Mouse (Mus musculus) embryonic facial prominence, embryonic 11.5 days (tissue): ENCODE results near the gene Hs3st4. TPM values are rescaled to one million over a fixed set of nuclear protein-coding genes. Genes with fewer than 3 reads are reported as not detected.
A peak's percentile ranks its signal among the peaks of the same experiment; 100 is the strongest.

Experiments used
- ATAC-seq: fragments of 200-750 bp; cut with Nextera tagmentation; replicated peaks from 2 replicates; pipeline ENCODE4 v1.8.0; 2017; ENCODE audit warnings: low read depth; ENCODE audit not compliant: insufficient number of reproducible peaks, low FRiP score, low TSS enrichment
- DNase-seq: peaks from one replicate; pipeline ENCODE4 v3.0.0-alpha.2; 2015; ENCODE audit warnings: low spot score
- H3K27ac ChIP-seq: fragments of 300-500 bp; sonication (generic); replicated peaks from 2 replicates; pipeline ENCODE4 v1.5.1; 2014; ENCODE audit warnings: mild to moderate bottlenecking, low read depth, low read length, control low read depth
- H3K27me3 ChIP-seq: fragments of 300-500 bp; sonication (generic); 2 replicates; pipeline ENCODE4 v1.6.1; 2014; ENCODE audit warnings: mild to moderate bottlenecking, low read length, moderate library complexity, mixed read lengths; ENCODE audit not compliant: control insufficient read depth, insufficient read depth
- H3K36me3 ChIP-seq: fragments of 300-500 bp; sonication (generic); replicated peaks from 2 replicates; pipeline ENCODE4 v1.6.1; 2014; ENCODE audit warnings: low read depth, mild to moderate bottlenecking, low read length, moderate library complexity, mixed read lengths; ENCODE audit not compliant: control insufficient read depth, insufficient read depth
- H3K4me1 ChIP-seq: fragments of 300-500 bp; sonication (generic); 2 replicates; pipeline ENCODE4 v1.6.1; 2014; ENCODE audit warnings: low read length, mixed read lengths; ENCODE audit not compliant: control insufficient read depth, insufficient read depth
- H3K4me2 ChIP-seq: fragments of 300-500 bp; sonication (generic); 2 replicates; pipeline ENCODE4 v1.6.1; 2014; ENCODE audit warnings: low read depth, mild to moderate bottlenecking, control low read depth, low read length, moderate library complexity
- H3K4me3 ChIP-seq: fragments of 300-500 bp; sonication (generic); 2 replicates; pipeline ENCODE4 v1.5.1; 2014; ENCODE audit warnings: low read depth, low read length, control low read depth
- H3K9ac ChIP-seq: fragments of 300-500 bp; sonication (generic); replicated peaks from 2 replicates; pipeline ENCODE4 v1.6.1; 2014; ENCODE audit warnings: mild to moderate bottlenecking, control low read depth, low read length
- H3K9me3 ChIP-seq: fragments of 300-500 bp; sonication (generic); replicated peaks from 2 replicates; pipeline ENCODE4 v1.6.1; 2016; ENCODE audit warnings: mild to moderate bottlenecking, low read length, inconsistent platforms, mixed read lengths; ENCODE audit not compliant: control insufficient read depth
- WGBS: fragments of 180-500 bp; shearing (Covaris S2); extraction: QIAGEN DNeasy Blood & Tissue Kit; methylation state at CpG from one replicate; pipeline ENCODE4 v1.1.7; 2014; 5-methylcytosine and 5-hydroxymethylcytosine counted together
- polyA plus RNA-seq: library from polyadenylated mRNA; unstranded; fragments of >200 nt; fragmentation: Nextera tagmentation; extraction: Ambion mirVana; gene quantifications from 2 replicates; pipeline ENCODE4 v1.2.1, GENCODE M21; 2014

The Hs3st4 gene
- polyA plus RNA-seq, 1 experiment from 2014 or later = 0.08 TPM

DNA sequence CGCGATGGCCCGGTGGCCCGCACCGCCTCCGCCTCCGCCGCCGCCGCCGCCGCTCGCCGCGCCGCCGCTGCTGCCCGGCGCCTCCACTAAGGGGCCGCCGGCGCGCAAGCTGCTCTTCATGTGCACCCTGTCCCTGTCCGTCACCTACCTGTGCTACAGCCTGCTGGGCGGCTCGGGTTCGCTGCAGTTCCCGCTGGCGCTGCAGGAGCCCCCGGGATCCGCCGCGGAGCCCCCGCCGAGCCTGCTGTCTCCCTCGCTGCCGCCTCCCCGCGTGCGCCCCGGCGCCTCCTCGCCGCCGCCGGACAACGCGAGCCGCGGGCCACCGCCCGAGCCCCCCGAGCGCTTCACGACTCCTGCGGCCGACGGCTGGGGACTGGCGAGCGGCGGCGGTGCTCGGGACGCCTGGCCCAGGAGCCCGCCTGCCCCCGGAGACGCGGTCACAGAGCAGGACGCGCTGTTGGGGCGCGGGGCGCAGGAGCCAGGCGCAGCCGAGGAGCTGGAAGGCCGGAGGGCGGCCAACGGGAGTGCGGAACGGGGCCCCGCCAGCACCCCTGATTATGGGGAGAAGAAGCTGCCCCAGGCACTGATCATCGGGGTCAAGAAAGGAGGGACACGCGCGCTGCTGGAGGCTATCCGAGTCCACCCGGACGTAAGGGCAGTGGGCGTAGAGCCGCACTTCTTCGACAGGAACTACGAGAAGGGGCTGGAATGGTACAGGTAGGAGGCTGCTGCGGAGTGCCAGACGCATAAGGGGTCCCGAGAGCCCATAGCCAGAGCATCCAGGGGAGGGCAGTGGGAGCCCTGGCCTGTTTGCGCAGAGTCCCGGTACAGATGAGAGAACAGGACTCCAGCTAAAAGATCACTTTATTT lies 743 bp downstream of the Hs3st4 start:
- DNase-seq (peak; percentile 17), ATAC-seq (0 out of 2 replicates have a peak, but pooled peaks have one; percentile 34)
- H3K27me3 ChIP-seq = peaks cover 54% of the 10 kb centered on the region
- peak overlapping the region; percentile 99 for H3K4me2 ChIP-seq
- no peak overlapping the region for H3K27ac ChIP-seq
- 0 out of 2 replicates have a peak, but pooled peaks cover 4% of the 10 kb centered on the region for H3K4me1 ChIP-seq
- H3K9me3 ChIP-seq = no peaks in the 10 kb centered on the region
- WGBS = 1% methylated on average over 84 of the region's 97 CpGs
- no peaks in the 10 kb centered on the region for H3K36me3 ChIP-seq
- H3K4me3 ChIP-seq = peak overlapping the region; percentile 60
- peak overlapping the region; percentile 39 for H3K9ac ChIP-seq

DNA sequence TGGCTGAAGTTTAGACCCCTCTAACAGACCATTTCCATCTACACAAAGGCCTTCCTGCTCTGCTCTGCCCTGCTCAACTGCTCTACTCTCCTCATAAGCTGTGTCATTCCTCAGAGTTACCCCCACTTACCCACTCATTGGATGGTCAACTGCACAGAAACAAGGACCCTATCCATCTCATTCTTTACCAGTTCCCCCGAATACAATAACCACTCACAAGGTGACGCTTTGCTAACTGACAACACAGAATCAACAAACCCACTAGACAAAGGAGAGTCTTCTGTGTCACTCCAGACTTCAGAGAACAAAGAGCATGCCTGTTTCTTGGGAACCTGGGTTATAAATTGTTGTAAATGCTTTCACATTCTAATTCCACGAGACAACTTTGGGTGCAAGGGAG lies 9.5 kb downstream of the Hs3st4 start:
- no peaks in the 10 kb centered on the region for H3K9me3 ChIP-seq
- no peaks in the 10 kb centered on the region for H3K36me3 ChIP-seq
- no peak overlapping the region for H3K27ac ChIP-seq
- H3K4me2 ChIP-seq = no peak overlapping the region
- no peak overlapping the region for H3K4me3 ChIP-seq
- no peak for ATAC-seq
- no peak overlapping the region for H3K9ac ChIP-seq
- no peaks in the 10 kb centered on the region for H3K4me1 ChIP-seq
- H3K27me3 ChIP-seq = no peaks in the 10 kb centered on the region
- DNase-seq = no peak
- WGBS = 62% methylated on average over 3 of the region's 3 CpGs

DNA sequence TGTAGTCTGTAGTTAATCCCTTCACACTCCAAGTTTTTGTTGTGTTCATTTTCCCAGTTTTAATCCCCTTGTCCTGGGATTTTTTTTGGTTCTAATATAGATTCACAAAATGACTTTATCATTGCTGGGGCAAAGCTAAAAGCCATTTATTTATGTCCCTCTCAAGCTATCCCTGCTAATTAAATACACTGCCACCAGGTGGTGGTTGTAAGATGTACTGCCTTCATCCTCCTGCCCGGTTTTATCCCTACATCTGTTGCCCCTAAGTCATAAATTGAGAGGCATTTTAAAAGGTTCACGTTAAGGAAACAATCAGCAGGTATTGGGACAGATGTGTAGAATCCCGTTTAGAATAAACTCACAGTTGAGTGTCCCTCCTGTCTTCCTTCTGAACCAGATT lies 14.6 kb downstream of the Hs3st4 start:
- DNase-seq (no peak), ATAC-seq (no peak)
- H3K27me3 ChIP-seq = no peaks in the 10 kb centered on the region
- H3K27ac ChIP-seq = no peak overlapping the region
- H3K36me3 ChIP-seq = no peaks in the 10 kb centered on the region
- no peaks in the 10 kb centered on the region for H3K4me1 ChIP-seq
- no peaks in the 10 kb centered on the region for H3K9me3 ChIP-seq
- H3K9ac ChIP-seq = no peak overlapping the region
- H3K4me3 ChIP-seq = no peak overlapping the region
- 42% methylated on average over 3 of the region's 3 CpGs for WGBS
- no peak overlapping the region for H3K4me2 ChIP-seq

DNA sequence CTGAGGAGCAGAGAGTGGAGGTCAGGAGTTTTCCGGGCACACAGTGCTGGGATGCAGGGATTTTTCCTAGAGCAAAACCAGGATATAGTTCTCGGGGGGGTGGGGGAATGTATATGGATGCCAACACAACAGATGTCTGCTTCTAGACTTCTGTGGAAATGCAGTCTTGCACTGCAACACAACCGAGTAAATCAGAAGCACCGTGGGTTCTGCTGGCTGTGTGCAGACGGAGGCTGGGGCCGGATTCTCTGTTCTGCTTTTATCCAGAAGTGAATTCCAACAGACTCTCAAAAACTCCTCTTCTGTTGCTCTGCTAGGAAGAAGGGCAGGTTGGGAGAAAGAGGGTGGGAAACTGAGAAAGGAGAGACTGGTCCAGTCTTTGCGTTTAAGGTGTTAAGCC lies 15.9 kb downstream of the Hs3st4 start:
- Histone ChIP-seq H3K9ac (no peak overlapping the region), H3K27ac (no peak overlapping the region), H3K27me3 (no peaks in the 10 kb centered on the region), H3K4me2 (no peak overlapping the region), H3K36me3 (no peaks in the 10 kb centered on the region), H3K9me3 (no peaks in the 10 kb centered on the region), H3K4me1 (no peaks in the 10 kb centered on the region), H3K4me3 (no peak overlapping the region)
- 73% methylated on average over 7 of the region's 7 CpGs for WGBS
- DNase-seq = no peak
- no peak for ATAC-seq

DNA sequence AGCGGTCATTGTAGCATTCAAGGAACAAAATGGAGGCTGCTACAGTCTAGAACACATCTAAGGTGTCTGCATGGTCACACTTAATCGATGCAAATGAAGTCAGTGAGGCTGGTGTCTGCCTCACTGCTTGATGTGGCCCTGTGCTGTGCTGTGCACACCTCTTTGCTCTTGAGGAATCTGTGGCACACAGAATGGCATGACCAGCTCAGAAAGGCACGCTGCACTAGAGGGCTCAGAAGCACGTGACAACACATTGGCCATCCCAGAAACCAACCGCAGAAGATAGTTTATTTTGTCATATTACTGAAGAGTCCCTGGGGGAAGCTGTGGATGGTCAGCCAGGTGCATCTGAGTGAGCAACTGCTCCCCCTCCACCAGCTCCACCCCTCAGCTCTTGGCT lies 44.2 kb downstream of the Hs3st4 start:
- Histone ChIP-seq H3K9ac (no peak overlapping the region), H3K27me3 (no peaks in the 10 kb centered on the region), H3K4me2 (no peak overlapping the region), H3K36me3 (no peaks in the 10 kb centered on the region), H3K4me3 (no peak overlapping the region), H3K9me3 (no peaks in the 10 kb centered on the region), H3K4me1 (no peaks in the 10 kb centered on the region), H3K27ac (no peak overlapping the region)
- ATAC-seq (no peak), DNase-seq (no peak)
- WGBS = 91% methylated on average over 5 of the region's 5 CpGs

DNA sequence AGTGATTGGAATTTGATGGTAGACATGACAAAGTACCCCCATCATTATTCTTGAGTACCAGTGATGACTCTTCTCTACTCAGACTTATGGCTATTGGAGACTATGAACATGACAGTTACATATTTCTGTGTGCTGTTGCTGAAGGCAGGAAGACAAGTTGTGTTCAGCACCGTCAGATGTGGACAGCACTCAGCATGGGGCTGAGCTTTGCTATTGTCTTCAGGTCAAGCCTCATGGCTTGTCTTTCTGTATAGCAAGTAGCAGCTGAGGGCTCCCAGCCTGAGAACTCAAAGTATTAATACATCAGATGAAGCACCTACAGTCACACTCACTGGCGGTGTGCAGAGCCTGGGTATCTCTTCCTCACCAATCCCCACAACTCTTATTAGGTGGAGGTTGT lies 49.6 kb downstream of the Hs3st4 start:
- 53% methylated on average over 2 of the region's 2 CpGs for WGBS
- Histone ChIP-seq H3K9ac (no peak overlapping the region), H3K4me1 (no peaks in the 10 kb centered on the region), H3K27ac (no peak overlapping the region), H3K4me2 (no peak overlapping the region), H3K4me3 (no peak overlapping the region), H3K36me3 (no peaks in the 10 kb centered on the region), H3K27me3 (no peaks in the 10 kb centered on the region), H3K9me3 (no peaks in the 10 kb centered on the region)
- ATAC-seq = no peak
- peak; percentile 67 for DNase-seq

DNA sequence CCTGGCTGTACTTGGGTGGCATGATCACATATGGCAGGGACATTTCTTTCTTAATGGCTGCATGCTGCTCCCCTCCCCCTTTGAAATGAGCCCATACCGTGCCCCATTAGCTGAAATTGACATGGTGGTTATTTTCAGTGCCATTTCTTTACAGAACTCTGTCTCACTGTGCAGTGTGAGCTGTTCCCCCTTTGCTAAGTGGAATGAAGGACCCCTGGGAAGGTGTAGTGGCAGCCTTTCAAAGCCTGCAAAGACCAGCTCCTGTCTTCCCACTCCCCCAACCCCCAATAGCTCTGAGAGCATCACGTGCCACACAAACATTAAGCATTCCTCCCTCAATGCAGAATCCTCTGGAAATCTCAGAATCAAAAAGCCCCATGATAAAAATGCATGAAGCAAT lies 50.7 kb downstream of the Hs3st4 start:
- no peaks in the 10 kb centered on the region for H3K27me3 ChIP-seq
- no peak overlapping the region for H3K4me3 ChIP-seq
- no peaks in the 10 kb centered on the region for H3K4me1 ChIP-seq
- WGBS = 73% methylated on average over 2 of the region's 2 CpGs
- H3K27ac ChIP-seq = no peak overlapping the region
- ATAC-seq (no peak), DNase-seq (no peak)
- no peaks in the 10 kb centered on the region for H3K36me3 ChIP-seq
- H3K9me3 ChIP-seq = no peaks in the 10 kb centered on the region
- no peak overlapping the region for H3K9ac ChIP-seq
- H3K4me2 ChIP-seq = no peak overlapping the region

DNA sequence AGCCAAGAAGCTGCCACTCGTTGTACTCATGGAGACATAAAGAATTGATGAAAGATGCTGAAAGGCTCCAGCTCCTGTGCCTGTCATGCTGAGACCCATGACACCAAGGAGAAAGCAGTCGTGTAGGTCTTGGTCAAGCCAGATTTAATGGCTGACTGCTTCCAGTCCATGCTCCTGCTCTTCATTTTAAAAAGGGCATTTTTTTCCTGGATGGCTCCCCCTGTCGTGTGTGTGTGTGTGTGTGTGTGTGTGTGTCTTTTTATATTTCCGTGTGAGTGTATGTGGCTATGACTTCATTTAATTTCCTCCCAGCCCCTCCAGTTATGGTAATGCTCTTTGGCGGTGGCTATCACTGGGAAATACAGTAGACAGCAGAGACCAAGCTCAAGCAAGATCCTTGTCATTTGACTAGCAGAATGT lies 54.6 kb downstream of the Hs3st4 start:
- Histone ChIP-seq H3K9ac (no peak overlapping the region), H3K4me3 (no peak overlapping the region), H3K4me1 (no peaks in the 10 kb centered on the region), H3K27me3 (no peaks in the 10 kb centered on the region), H3K27ac (no peak overlapping the region), H3K4me2 (no peak overlapping the region), H3K36me3 (no peaks in the 10 kb centered on the region), H3K9me3 (no peaks in the 10 kb centered on the region)
- ATAC-seq (no peak), DNase-seq (no peak)
- WGBS = 60% methylated on average over 5 of the region's 5 CpGs
